Mouse (Mus musculus) spleen, adult 2 months (tissue): ENCODE measurements at regions not wholly inside any gene's neighbourhood (a gene's known extent, or its start where the extent isn't known, plus 50 kb on each side); places are given as distances from the start of the nearest gene placed in this dataset.

Source experiments
- DNase-seq, 2 experiments: peaks; one replicate each; pipeline versions ENCODE4 v3.0.0 to v3.0.0-alpha.2; 2012 to 2021; ENCODE audit warnings: low spot score in 2 of 2, low read depth in 1 of 2
- H3K27ac ChIP-seq: fragments of 200-500 bp; 2 replicates; pipeline ENCODE4 v1.5.1; 2012; ENCODE audit warnings: low read length, inconsistent platforms; ENCODE audit not compliant: insufficient read depth
- H3K27me3 ChIP-seq: fragments of 200-500 bp; 2 replicates; pipeline ENCODE4 v1.6.1; 2012; ENCODE audit warnings: mild to moderate bottlenecking, moderate library complexity, low read length, inconsistent platforms; ENCODE audit not compliant: control insufficient read depth, insufficient read depth
- H3K36me3 ChIP-seq: fragments of 200-500 bp; 2 replicates; pipeline ENCODE4 v1.6.1; 2012; ENCODE audit warnings: mild to moderate bottlenecking, low read length, inconsistent platforms; ENCODE audit not compliant: control insufficient read depth, insufficient read depth
- H3K4me1 ChIP-seq: fragments of 200-500 bp; 2 replicates; pipeline ENCODE4 v1.6.1; 2011; ENCODE audit warnings: inconsistent platforms; ENCODE audit not compliant: control insufficient read depth, insufficient read depth, insufficient read length
- H3K4me3 ChIP-seq: fragments of 200-500 bp; 2 replicates; pipeline ENCODE4 v1.5.1; 2011; ENCODE audit warnings: mild to moderate bottlenecking, inconsistent platforms; ENCODE audit not compliant: insufficient read depth, insufficient read length; ENCODE audit errors: extremely low read depth
- CTCF ChIP-seq: fragments of 200-500 bp; IDR thresholded peaks from 2 replicates; pipeline ENCODE4 v1.5.1; 2011; ENCODE audit warnings: mild to moderate bottlenecking, inconsistent platforms; ENCODE audit not compliant: insufficient read depth, insufficient read length, insufficient replicate concordance; ENCODE audit errors: extremely low read depth
- POLR2A ChIP-seq: fragments of 200-500 bp; IDR thresholded peaks from 2 replicates; pipeline ENCODE4 v1.6.1; 2011; ENCODE audit warnings: low read depth, low read length, inconsistent platforms
- WGBS: fragments of 180-500 bp; shearing (Covaris S2); methylation state at CpG from one replicate; pipeline ENCODE4 v1.1.7; 2018; 5-methylcytosine and 5-hydroxymethylcytosine counted together

DNA sequence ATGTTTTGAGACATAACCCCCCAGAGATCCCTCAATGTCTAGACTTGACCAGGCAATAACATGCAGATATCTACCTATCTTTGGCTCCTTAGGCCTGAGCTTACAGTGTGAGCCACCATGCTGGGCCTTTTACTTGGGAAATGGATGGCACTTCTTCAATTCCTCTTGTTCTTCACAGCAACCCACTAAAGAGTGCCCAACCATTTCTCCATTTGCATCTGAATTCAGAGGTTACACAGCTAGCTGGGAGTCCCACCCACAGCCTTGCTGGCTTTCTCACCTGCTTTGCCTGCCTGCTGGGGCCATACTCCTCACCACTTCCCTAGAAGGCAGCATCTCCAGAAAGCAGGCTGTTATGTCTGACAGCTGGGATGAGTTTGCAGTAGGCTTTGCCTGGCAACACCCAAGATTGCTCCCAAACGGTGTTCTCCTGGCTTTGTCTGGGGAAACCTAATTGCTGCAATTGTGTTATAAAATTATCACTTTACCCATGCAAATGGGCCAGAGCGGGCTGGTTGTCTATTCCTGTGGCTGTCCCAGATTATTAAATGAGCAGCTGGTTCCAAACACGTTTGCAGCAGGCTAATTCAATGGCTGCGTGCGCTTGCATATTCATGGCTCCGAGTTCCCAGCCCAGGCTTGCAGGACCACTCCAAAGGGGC is 721.6 kb downstream of the Hs3st4 start:
- TF ChIP-seq CTCF (no peak), POLR2A (no peak)
- Histone ChIP-seq H3K4me1 (no peaks in the 10 kb centered on the region), H3K27me3 (no peaks in the 10 kb centered on the region), H3K4me3 (no peak overlapping the region), H3K27ac (no peak overlapping the region), H3K36me3 (no peaks in the 10 kb centered on the region)
- 45% methylated on average over 6 of the region's 6 CpGs for WGBS
- DNase-seq, result no peak

- Histone ChIP-seq H3K4me3 (no peak overlapping the region), H3K4me1 (no peaks in the 10 kb centered on the region), H3K27ac (no peak overlapping the region), H3K36me3 (no peaks in the 10 kb centered on the region), H3K27me3 (no peaks in the 10 kb centered on the region)
- no peak for TF ChIP-seq POLR2A
- TF ChIP-seq CTCF, result no peak
- DNase-seq, result no peak
- 33% methylated on average over 3 of the region's 3 CpGs for WGBS
Observed at GRCm38 (mm10) chr7:124707143-124707542, 724.5 kb downstream of the Hs3st4 start.

DNA sequence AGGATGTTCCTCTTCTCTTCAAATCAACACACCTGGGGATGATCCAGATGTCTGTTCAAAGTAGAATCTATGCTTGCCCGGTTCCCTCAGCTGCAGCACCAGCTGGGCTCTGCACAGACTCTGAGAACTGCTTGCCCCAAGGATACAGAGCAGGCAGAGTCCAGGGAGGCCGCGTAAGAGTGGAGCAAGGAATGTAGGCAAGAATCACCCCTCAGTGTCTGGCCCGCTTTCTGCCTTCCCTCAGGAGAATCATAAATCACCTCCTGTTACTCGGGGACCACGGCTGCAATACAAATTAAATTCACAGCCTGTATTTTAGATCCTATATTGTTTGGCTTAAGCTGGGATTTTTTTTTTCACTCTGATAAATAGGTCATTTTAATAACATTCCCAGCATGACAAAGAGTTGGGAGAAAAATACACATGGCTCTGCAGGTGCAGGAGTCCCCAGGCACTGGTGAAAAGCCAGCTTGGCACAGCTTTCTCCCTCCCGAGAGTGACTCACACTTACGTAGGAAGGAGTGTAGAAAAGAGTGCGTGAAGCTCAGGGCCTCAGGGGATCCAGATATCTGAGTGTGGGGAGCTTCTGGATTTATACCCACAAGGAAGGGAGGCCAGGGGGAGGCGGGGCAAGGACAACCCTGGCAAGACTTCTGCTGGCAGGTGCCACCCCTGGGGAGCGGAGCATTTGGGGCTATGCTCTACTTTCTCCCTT is 726.3 kb downstream of the Hs3st4 start:
- WGBS, result 72% methylated on average over 11 of the region's 11 CpGs

GRCm38 (mm10) chr7:124720927-124721326 is 723.5 kb upstream of the Kdm8 start:
- TF ChIP-seq CTCF (no peak), POLR2A (no peak)
- no peaks in the 10 kb centered on the region for H3K27me3 ChIP-seq
- no peak overlapping the region for H3K27ac ChIP-seq
- WGBS, result 28% methylated on average over 1 of the region's 1 CpGs
- no peaks in the 10 kb centered on the region for H3K4me1 ChIP-seq
- no peak overlapping the region for H3K4me3 ChIP-seq
- no peak for DNase-seq
- H3K36me3 ChIP-seq, result no peaks in the 10 kb centered on the region

More for the DNA sequence above, 726.3 kb downstream of the Hs3st4 start:
- no peak overlapping the region for H3K4me3 ChIP-seq
- no peak for DNase-seq
- TF ChIP-seq POLR2A (no peak), CTCF (no peak)
- no peaks in the 10 kb centered on the region for H3K36me3 ChIP-seq
- H3K27me3 ChIP-seq, result no peaks in the 10 kb centered on the region
- no peak overlapping the region for H3K27ac ChIP-seq
- no peaks in the 10 kb centered on the region for H3K4me1 ChIP-seq

DNA sequence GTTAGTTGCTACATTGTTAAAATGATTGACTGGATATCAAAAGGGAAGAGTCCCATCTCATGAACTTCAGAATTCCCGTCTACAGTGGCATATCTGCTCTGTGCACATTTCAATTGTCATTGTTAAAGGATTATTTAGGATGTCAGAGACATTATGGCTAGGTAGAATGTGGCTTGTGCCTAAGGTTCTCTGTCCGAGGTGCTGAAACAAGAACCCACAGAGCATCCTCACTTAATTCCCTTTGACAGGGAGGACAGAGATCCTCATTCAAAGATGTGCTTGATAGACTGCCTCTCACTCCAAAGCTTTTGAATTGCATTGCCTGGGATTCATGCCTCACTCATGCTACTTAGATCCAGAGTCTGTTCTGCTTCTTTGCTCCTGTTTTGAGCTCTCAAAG is 702.4 kb upstream of the Kdm8 start:
- no peaks in the 10 kb centered on the region for H3K27me3 ChIP-seq
- H3K27ac ChIP-seq, result no peak overlapping the region
- H3K36me3 ChIP-seq, result no peaks in the 10 kb centered on the region
- WGBS, result 4% methylated on average over 2 of the region's 2 CpGs
- TF ChIP-seq POLR2A (no peak), CTCF (no peak)
- DNase-seq, result no peak
- no peak overlapping the region for H3K4me3 ChIP-seq
- H3K4me1 ChIP-seq, result no peaks in the 10 kb centered on the region

GRCm38 (mm10) chr7:124746321-124746720 is 698.2 kb upstream of the Kdm8 start:
- H3K4me1 ChIP-seq, result no peaks in the 10 kb centered on the region
- no peaks in the 10 kb centered on the region for H3K36me3 ChIP-seq
- DNase-seq, result no peak
- TF ChIP-seq POLR2A (no peak), CTCF (no peak)
- H3K27ac ChIP-seq, result no peak overlapping the region
- 71% methylated on average over 2 of the region's 2 CpGs for WGBS
- no peak overlapping the region for H3K4me3 ChIP-seq
- H3K27me3 ChIP-seq, result no peaks in the 10 kb centered on the region

DNA sequence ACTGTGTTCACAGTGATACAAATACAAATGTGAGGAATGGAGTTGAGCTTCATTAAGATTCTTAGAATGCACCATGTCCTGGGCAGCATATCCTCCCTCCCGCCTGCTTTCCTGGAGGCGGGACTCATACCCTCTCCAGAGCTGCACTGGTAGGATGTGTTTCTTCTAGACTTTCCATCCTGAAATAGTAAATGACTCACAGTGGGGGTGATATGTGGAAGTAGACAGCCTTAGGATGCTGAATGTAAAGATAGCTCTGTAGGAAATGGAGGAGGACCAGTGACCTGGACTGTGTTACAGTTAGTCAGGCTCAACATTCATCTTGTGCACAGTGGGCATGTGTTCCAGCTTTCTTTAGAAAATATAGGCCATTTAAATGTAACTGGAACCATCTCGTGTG is 696.1 kb upstream of the Kdm8 start:
- TF ChIP-seq CTCF, result no peak
- TF ChIP-seq POLR2A, result no peak
- WGBS, result 62% methylated on average over 3 of the region's 3 CpGs
- Histone ChIP-seq H3K36me3 (no peaks in the 10 kb centered on the region), H3K27me3 (no peaks in the 10 kb centered on the region), H3K4me3 (no peak overlapping the region), H3K4me1 (no peaks in the 10 kb centered on the region), H3K27ac (no peak overlapping the region)
- no peak for DNase-seq
